Mouse (Mus musculus) midbrain, embryonic 10.5 days (tissue): ENCODE results near the gene Syk. TPM values are rescaled to one million over a fixed set of nuclear protein-coding genes. Genes with fewer than 3 reads are reported as not detected.
A peak's percentile ranks its signal among the peaks of the same experiment; 100 is the strongest.

ENCODE experiments used
- DNase-seq: peaks from one replicate; pipeline ENCODE4 v3.0.0-alpha.2; 2017; ENCODE audit warnings: low spot score
- H3K27ac ChIP-seq: fragments of 300-500 bp; sonication (generic); replicated peaks from 2 replicates; pipeline ENCODE4 v1.5.1; 2016; ENCODE audit warnings: mild to moderate bottlenecking
- H3K27me3 ChIP-seq: fragments of 300-500 bp; sonication (generic); 2 replicates; pipeline ENCODE4 v1.6.1; 2016; ENCODE audit warnings: low read depth, mild to moderate bottlenecking; ENCODE audit not compliant: poor library complexity, severe bottlenecking
- H3K36me3 ChIP-seq: fragments of 300-500 bp; sonication (generic); 2 replicates; pipeline ENCODE4 v1.6.1; 2016; ENCODE audit warnings: mild to moderate bottlenecking, moderate library complexity
- H3K4me1 ChIP-seq: fragments of 300-500 bp; sonication (generic); 2 replicates; pipeline ENCODE4 v1.6.1; 2016
- H3K4me3 ChIP-seq: fragments of 300-500 bp; sonication (generic); 2 replicates; pipeline ENCODE4 v1.5.1; 2016; ENCODE audit warnings: mild to moderate bottlenecking, moderate library complexity
- H3K9me3 ChIP-seq: fragments of 300-500 bp; sonication (generic); replicated peaks from 2 replicates; pipeline ENCODE4 v1.6.1; 2016; ENCODE audit warnings: mild to moderate bottlenecking
- WGBS: fragments of 180-500 bp; shearing (Covaris S2); methylation state at CpG from one replicate; pipeline ENCODE4 v1.1.7; 2016; 5-methylcytosine and 5-hydroxymethylcytosine counted together
- polyA plus RNA-seq: library from polyadenylated mRNA; unstranded; fragments of >200 nt; fragmentation: Nextera tagmentation; extraction: Ambion mirVana; gene quantifications from 2 replicates; pipeline ENCODE4 v1.2.1, GENCODE M21; 2016

Syk gene
- polyA plus RNA-seq, result 2.3 and 3.0 TPM in 2 replicates

DNA sequence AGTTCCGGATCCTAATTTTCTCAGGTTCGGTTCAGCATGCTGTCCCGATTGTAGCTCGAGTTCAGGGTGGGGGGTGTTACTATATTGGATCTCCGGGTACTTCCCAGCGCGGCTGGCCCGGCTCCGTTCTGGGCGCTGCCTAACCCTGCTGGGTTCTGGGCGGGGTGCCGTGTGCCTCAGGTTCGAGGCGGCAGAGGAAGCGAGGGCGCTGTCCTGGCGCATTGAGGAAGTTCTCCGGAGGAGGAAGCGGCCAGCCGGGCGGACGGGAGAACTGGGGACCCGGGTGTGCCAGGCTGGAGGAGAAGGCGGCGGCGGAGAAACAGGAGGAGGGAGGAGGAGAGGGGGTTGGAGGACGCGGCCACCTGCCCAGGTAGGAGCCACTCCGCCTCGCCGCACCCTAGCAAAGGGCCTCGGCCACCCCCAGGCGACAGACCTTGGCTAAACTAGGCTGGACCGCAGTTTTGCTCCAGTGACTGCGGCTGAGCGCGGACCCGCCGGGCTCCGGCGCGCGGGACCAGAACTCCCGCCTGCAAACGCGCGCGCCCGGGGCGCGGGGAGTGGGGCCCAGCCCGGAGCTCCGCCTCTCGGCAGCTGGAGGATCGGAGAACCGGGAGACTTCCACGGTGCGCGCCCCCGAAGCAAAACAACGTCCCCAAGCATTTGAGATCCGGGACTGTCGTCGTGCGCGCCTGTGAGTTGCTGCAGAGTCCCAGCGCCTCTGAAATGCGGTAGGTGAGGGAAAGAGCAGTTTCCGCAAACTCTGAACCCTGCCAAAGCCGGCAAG is at the start of gene Syk:
Gene Syk, plus strand, starts transcription at position 296 of the 784 bp plus-strand sequence.
- no peaks in the 10 kb centered on the region for H3K9me3 ChIP-seq
- peaks cover 43% of the 10 kb centered on the region for H3K27me3 ChIP-seq
- peak within 1 kb of the TSS; percentile 72 for H3K4me3 ChIP-seq
- peak within 1 kb of the TSS; percentile 77 for H3K27ac ChIP-seq
- no peaks in the 10 kb centered on the region for H3K36me3 ChIP-seq
- under 1% methylated on average over 68 of the region's 70 CpGs for WGBS
- H3K4me1 ChIP-seq, result peaks cover 17% of the 10 kb centered on the region
- peak; percentile 73 for DNase-seq

DNA sequence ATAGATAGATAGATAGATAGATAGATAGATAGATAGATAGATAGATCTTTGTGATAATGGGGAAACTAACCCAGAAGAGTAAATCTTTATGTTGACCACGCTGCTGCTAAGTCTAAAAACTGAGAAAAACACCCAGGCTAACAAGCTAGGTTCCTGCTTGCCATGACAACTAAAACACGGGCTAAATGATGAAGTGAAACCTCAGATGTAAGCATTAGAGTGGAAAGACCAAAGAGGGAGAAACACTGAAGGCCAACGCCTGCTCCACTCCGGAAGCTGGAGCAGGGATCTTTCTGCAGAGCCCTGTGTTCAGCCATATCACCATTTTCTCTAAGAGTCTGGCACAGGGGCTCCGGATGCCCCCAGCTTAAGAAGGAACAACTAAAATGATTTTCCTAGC is 49.3 kb upstream of the Syk start:
- no peak for DNase-seq
- 84% methylated on average over 5 of the region's 5 CpGs for WGBS
- Histone ChIP-seq H3K9me3 (no peaks in the 10 kb centered on the region), H3K4me3 (no peak overlapping the region), H3K36me3 (no peaks in the 10 kb centered on the region), H3K4me1 (peaks cover 11% of the 10 kb centered on the region), H3K27ac (no peak overlapping the region), H3K27me3 (peaks cover 32% of the 10 kb centered on the region)

DNA sequence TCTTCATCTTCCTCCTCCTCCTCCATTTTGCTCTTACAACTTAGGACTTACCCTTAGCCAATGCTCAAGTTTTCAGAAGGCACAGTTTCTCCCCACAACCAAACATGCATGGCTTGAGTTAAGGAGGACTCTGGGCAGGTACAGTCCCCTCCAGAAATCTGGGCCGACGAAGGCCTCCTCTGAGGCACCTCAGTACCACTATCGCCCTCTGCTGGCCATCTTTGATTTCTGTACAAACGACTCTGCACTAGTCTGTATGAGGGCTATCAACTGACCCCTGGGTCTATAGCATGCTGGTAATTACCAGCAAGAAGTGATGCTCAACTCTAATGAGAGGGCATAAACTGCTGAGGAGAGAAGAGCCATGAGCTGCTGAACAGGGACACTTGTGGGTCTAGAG is 47.4 kb upstream of the Syk start:
- peak; percentile 65 for DNase-seq
- Histone ChIP-seq H3K27ac (no peak overlapping the region), H3K4me3 (no peak overlapping the region), H3K27me3 (peaks cover 13% of the 10 kb centered on the region), H3K36me3 (no peaks in the 10 kb centered on the region), H3K9me3 (no peaks in the 10 kb centered on the region), H3K4me1 (peaks cover 1% of the 10 kb centered on the region)
- 6% methylated on average over 4 of the region's 4 CpGs for WGBS

DNA sequence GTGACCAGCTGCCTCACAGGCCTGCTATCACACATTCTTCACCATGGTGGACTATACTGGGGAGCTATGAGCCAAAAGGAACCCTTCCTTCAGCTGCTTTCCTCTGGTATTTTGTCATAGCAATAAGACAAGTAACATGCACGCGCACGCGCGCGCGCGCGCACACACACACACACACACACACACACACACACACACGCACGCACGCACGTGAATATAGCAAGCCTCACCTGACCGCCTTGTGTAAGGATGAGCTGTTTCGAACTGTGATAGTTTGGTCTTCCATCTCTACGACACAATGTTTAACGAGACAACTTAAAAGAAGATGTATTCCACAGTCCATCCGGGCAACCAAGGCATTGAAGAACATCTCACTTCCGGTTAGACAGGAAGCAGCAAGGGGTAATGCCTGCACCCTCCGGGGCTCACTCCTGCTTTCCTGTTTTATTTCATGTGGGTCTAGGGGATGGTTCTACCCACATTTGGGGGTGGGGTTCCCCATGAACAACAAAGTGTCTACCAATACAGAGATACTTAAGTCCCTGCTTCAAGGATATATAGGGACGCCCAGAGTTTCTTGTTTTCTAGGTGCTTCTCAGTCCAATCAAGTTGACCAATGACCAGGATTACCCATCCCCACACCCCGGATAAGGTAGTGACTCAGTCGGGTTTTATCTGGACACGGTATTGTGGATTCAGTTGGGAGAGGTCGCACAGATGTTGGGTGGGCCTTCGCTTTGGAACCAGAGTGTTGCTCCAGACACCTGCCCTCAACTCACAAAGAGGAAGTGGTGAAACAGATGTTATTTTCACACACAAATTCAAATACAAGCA is 45.0 kb upstream of the Syk start:
- 94% methylated on average over 26 of the region's 26 CpGs for WGBS
- no peak overlapping the region for H3K4me3 ChIP-seq
- DNase-seq, result no peak
- no peaks in the 10 kb centered on the region for H3K36me3 ChIP-seq
- no peak overlapping the region for H3K27ac ChIP-seq
- H3K27me3 ChIP-seq, result 0 out of 2 replicates have a peak, but pooled peaks cover 7% of the 10 kb centered on the region
- H3K9me3 ChIP-seq, result no peaks in the 10 kb centered on the region
- no peaks in the 10 kb centered on the region for H3K4me1 ChIP-seq

DNA sequence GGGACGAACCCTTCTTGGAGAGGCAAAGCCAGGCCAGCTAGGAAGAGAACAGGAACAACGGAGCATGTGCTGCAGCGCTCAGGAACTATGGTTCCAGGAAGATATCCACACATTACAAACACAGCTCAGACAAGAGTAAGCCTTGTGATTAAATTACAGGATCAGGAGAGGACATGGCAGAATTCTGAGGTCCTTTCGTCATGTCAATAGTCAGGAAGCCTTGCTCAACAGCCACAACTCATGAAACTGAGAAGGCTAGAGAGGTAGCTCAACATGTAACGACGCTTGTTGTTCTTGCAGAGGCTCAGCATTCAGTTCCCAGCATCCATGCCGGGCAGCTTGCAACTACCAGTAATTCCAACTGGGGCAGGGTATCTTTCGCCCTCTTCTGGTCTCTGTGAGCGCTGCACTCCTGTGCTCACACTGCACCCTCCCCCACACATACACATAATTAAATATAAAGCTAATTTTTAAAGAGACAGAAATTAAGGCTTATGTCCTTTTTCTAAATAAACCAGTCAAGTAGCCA is 44.3 kb upstream of the Syk start:
- H3K36me3 ChIP-seq, result no peaks in the 10 kb centered on the region
- H3K27ac ChIP-seq, result no peak overlapping the region
- H3K27me3 ChIP-seq, result 0 out of 2 replicates have a peak, but pooled peaks cover 7% of the 10 kb centered on the region
- H3K9me3 ChIP-seq, result no peaks in the 10 kb centered on the region
- DNase-seq, result no peak
- H3K4me3 ChIP-seq, result no peak overlapping the region
- 91% methylated on average over 9 of the region's 9 CpGs for WGBS
- no peaks in the 10 kb centered on the region for H3K4me1 ChIP-seq

DNA sequence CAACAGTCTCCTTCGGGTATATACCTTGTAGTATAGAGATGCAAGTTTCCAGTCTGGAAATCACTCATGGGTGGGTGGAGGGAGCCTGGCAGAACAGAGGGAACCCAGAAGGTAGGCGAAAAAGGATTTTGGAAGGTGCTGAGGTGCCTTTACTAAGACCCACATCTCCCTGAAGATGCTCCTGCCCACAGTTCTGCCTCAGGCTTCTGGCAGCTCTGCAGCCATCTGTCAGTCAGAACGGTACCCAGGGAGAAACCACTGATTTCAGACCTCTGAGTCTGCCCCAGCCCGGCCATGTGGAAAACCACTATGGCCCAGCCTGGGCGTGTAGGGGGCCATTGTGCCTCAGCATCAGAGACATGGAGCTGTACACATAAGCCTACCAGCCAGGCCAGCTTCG is 43.5 kb upstream of the Syk start:
- 0 out of 2 replicates have a peak, but pooled peaks cover 2% of the 10 kb centered on the region for H3K27me3 ChIP-seq
- whole genome bisulfite sequencing, result 85% methylated on average over 6 of the region's 6 CpGs
- H3K27ac ChIP-seq, result no peak overlapping the region
- no peak for DNase-seq
- no peaks in the 10 kb centered on the region for H3K36me3 ChIP-seq
- no peak overlapping the region for H3K4me3 ChIP-seq
- H3K9me3 ChIP-seq, result no peaks in the 10 kb centered on the region
- H3K4me1 ChIP-seq, result no peaks in the 10 kb centered on the region

DNA sequence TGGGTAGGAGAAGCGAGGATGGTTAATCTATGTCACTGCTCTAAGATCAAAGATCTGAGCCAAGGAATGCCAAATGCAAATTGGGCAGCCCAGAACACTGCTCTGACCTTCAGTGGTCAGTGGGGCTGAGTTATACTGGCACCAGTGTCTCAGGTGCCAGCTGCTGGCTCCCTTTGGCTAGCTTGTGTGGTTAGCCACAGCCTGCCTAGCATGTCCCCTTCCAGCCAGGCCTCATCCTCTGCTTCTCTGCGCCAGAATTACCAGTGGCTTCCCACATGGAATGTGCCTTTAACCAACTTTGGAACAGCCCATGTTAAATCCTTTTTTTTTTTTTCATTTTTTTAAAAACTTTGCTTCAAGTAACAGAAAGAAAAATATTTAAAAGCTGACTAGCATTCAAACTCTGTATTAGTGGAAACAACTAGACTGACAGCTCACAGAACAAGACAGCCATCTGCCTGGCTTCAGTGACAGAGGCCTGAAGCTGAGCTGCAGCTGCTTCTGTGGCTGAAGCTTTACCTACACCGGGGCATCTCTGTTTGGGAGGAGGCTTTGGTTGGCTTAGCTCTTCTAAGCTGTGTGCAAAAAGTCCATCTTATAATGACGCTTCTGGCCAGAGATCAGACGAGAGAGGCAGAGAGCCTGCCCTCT is 41.5 kb upstream of the Syk start:
- no peak overlapping the region for H3K4me3 ChIP-seq
- H3K36me3 ChIP-seq, result no peaks in the 10 kb centered on the region
- H3K4me1 ChIP-seq, result no peaks in the 10 kb centered on the region
- no peaks in the 10 kb centered on the region for H3K27me3 ChIP-seq
- no peaks in the 10 kb centered on the region for H3K9me3 ChIP-seq
- WGBS, result 72% methylated on average over 5 of the region's 5 CpGs
- H3K27ac ChIP-seq, result no peak overlapping the region
- DNase-seq, result no peak

DNA sequence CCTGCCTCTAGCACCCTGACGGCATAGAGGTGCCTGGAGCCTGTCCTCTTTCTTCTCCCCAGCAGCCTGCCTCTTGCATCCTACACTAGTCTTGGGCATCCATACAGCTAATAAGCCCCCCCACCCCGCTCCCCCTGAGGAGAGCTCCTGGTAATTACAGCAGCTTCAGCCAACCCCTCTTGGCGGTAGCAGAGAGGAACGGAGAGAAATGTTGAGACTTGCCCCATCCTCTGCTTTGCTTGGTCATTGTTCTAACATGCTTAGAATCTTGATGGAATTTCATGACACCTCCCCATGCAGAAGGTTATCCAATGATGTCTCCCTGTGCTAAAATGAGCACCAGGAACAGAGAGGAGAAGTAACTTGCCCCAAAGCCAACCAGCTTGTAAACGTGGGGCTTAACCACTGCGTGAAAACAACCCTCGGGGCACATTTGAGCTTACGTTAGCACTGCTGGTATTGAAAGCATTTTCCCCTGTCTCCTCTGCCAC is 40.9 kb upstream of the Syk start:
- no peak for DNase-seq
- Histone ChIP-seq H3K9me3 (no peaks in the 10 kb centered on the region), H3K36me3 (no peaks in the 10 kb centered on the region), H3K4me1 (no peaks in the 10 kb centered on the region), H3K4me3 (no peak overlapping the region), H3K27ac (no peak overlapping the region), H3K27me3 (no peaks in the 10 kb centered on the region)
- WGBS, result 80% methylated on average over 8 of the region's 8 CpGs

DNA sequence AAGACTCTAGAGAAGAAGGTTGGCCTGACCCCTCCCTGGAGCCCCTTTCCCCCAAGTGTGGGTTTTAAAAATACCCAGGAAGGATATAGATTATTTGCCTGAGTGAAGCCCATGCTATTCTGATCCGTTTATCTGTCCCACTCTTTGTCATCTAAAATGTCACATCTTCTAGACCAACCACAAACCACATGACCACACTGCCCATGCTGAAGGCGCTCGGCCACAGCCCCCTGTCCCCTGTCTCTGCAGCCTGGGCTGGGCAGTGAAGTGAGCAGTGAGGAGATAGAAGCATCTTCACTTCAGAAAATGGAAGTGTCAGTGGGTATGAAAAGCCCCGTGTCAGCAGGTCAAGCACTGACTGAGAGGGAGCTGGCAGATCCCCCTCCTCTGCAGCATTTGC is 40.3 kb upstream of the Syk start:
- H3K4me1 ChIP-seq, result no peaks in the 10 kb centered on the region
- no peak for DNase-seq
- WGBS, result 63% methylated on average over 4 of the region's 4 CpGs
- H3K27me3 ChIP-seq, result no peaks in the 10 kb centered on the region
- no peaks in the 10 kb centered on the region for H3K36me3 ChIP-seq
- H3K27ac ChIP-seq, result no peak overlapping the region
- no peak overlapping the region for H3K4me3 ChIP-seq
- H3K9me3 ChIP-seq, result no peaks in the 10 kb centered on the region

DNA sequence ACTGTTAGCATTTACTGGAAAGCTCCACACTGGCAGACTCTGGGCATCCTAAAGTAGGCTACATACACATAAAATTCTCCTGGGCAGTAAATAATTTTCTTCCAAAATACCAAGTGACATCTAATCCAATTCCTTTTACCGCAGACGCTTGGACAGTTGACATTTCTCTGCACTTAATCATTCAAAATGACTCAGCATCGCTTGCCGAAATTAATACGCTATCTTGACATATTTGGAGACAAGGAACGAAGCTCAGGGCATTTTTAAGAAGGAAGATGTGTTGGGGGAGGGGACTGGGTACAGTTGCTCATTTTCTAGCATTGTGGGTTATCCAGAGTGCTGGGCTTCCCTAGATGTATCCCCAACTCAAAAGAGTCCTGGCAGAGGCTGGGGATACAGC is 36.7 kb upstream of the Syk start:
- no peak for DNase-seq
- Histone ChIP-seq H3K36me3 (no peaks in the 10 kb centered on the region), H3K4me3 (no peak overlapping the region), H3K27me3 (no peaks in the 10 kb centered on the region), H3K9me3 (no peaks in the 10 kb centered on the region), H3K27ac (no peak overlapping the region), H3K4me1 (no peaks in the 10 kb centered on the region)
- 94% methylated on average over 6 of the region's 6 CpGs for WGBS

DNA sequence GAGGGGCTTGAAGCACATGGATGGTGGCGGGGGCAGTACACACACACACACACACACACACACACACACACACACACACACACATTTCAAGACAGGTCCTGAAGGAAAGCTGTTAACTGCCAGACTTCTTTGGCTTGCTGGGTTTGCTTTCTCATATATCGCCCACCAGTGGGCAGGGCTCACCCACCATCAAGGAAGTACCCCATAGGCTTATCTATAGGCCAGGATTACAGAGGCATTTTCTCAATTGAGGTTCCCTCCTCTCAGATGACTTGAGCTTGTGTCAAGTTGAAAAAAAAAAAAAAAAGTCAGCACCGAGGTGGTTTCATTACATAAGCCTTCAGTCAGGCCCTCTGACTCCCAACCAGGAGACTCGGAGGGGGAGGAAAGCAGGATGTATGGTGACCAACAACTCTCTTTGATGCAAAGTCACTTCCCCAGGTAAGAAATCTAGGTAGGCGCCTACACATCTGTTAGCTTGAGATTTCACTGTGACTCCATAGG is 32.2 kb upstream of the Syk start:
- no peaks in the 10 kb centered on the region for H3K9me3 ChIP-seq
- 84% methylated on average over 5 of the region's 5 CpGs for WGBS

DNA sequence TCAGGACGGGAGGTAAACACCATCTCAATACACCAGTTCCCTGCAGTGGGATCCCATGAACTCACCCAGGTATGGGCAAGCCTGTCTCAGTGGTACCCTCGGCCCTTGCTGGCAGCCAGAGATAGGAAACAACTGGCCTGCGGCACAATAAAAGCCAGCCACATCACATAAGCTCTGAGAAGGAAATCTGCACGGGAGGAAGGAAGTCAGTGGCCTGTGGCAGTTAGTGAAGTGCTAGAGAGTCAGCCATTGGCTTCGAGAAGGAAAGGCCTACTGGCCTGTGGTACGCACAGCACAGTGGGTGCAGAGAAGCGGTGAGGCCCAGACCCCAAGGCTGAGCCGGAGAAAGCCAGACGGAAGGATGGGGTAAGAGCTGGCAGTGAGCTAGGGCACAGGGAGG is 31.7 kb upstream of the Syk start:
- Histone ChIP-seq H3K27ac (no peak overlapping the region), H3K27me3 (no peaks in the 10 kb centered on the region), H3K4me3 (no peak overlapping the region), H3K4me1 (no peaks in the 10 kb centered on the region), H3K9me3 (no peaks in the 10 kb centered on the region), H3K36me3 (no peaks in the 10 kb centered on the region)
- no peak for DNase-seq
- WGBS, result 79% methylated on average over 9 of the region's 9 CpGs

More for the DNA sequence above, 32.2 kb upstream of the Syk start:
- no peaks in the 10 kb centered on the region for H3K36me3 ChIP-seq
- no peaks in the 10 kb centered on the region for H3K27me3 ChIP-seq
- DNase-seq, result no peak
- H3K4me3 ChIP-seq, result no peak overlapping the region
- no peak overlapping the region for H3K27ac ChIP-seq
- no peaks in the 10 kb centered on the region for H3K4me1 ChIP-seq
